Mouse (Mus musculus) olfactory bulb, adult 2 months (tissue): ENCODE data around the gene Rab6b. TPM values are rescaled to one million over a fixed set of nuclear protein-coding genes. Genes with fewer than 3 reads are reported as not detected.
"Not testable (repeated sequence)": the region's sequence is repeated elsewhere in the genome, so short reads cannot be mapped to it uniquely, and the experiment has no call there.

Experiments
- H3K27ac ChIP-seq: fragments of 200-500 bp; 2 replicates; pipeline ENCODE4 v1.5.1; 2012; ENCODE audit warnings: low read depth, low read length; ENCODE audit not compliant: insufficient read depth
- H3K4me1 ChIP-seq: fragments of 200-500 bp; 2 replicates; pipeline ENCODE4 v1.6.1; 2012; ENCODE audit warnings: low read length; ENCODE audit not compliant: control insufficient read depth, insufficient read depth
- H3K4me3 ChIP-seq: fragments of 200-500 bp; 2 replicates; pipeline ENCODE4 v1.5.1; 2012; ENCODE audit warnings: mild to moderate bottlenecking, low read depth, low read length, moderate library complexity; ENCODE audit not compliant: insufficient read depth
- CTCF ChIP-seq: fragments of 200-500 bp; IDR thresholded peaks from 2 replicates; pipeline ENCODE4 v1.5.1; 2012; ENCODE audit warnings: low read depth, mild to moderate bottlenecking, low read length, moderate library complexity; ENCODE audit not compliant: insufficient read depth
- POLR2A ChIP-seq: fragments of 200-500 bp; IDR thresholded peaks from 2 replicates; pipeline ENCODE4 v1.6.1; 2012; ENCODE audit warnings: mild to moderate bottlenecking, low read depth, low read length, moderate library complexity; ENCODE audit not compliant: insufficient read depth
- WGBS: fragments of 180-500 bp; shearing (Covaris S2); methylation state at CpG from one replicate; pipeline ENCODE4 v1.1.7; 2018; 5-methylcytosine and 5-hydroxymethylcytosine counted together
- polyA plus RNA-seq: library from polyadenylated mRNA; stranded (reverse); fragments of >200 nt; gene quantifications from 2 replicates; pipeline ENCODE4 v1.2.4, GENCODE M21; 2012; ENCODE audit warnings: low replicate concordance; ENCODE audit not compliant: missing spikeins, insufficient read depth, insufficient read length

Gene Rab6b
- polyA plus RNA-seq, 1 experiment = 448 TPM

DNA sequence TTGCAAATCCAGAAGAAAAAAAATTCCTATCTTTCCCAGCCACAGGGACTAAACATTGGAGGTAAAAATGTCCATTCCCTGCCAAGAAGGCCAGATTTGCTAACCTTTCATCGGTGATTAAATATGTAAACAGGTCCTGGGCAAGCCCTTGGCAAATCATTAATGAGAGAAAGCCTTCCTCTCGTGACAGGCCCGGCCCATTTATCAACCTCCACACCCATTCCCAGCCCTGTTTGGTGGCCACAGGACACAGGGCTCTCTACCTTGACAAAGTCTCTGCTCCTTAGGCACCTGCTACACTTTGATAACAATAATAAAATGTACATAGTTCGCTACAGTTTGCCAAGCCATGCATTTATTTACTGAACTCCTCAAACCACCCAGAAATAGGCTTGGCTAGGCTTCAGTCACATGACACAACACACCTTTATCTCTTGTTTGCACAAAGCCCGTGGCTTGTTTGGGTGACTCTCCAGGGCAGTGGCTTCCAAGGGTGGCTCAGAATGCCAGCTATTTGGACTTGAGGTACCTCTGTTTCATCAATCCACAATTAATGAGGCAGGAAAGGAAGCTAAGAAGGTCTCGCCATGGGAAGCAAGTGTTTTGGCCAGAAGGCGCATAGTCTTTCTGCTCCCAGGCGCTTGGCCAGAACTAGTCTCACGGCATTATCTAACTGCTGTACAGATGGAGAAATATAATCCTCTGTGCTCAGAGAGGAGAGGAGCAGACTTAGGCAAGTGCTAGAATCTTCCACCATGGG, 21.3 kb upstream of the Rab6b start:
- 78% methylated on average over 9 of the region's 9 CpGs for WGBS
- H3K27ac ChIP-seq = no peak overlapping the region
- H3K4me1 ChIP-seq = no peaks in the 10 kb centered on the region
- H3K4me3 ChIP-seq = no peak overlapping the region
- TF ChIP-seq POLR2A (no peak), CTCF (no peak)

DNA sequence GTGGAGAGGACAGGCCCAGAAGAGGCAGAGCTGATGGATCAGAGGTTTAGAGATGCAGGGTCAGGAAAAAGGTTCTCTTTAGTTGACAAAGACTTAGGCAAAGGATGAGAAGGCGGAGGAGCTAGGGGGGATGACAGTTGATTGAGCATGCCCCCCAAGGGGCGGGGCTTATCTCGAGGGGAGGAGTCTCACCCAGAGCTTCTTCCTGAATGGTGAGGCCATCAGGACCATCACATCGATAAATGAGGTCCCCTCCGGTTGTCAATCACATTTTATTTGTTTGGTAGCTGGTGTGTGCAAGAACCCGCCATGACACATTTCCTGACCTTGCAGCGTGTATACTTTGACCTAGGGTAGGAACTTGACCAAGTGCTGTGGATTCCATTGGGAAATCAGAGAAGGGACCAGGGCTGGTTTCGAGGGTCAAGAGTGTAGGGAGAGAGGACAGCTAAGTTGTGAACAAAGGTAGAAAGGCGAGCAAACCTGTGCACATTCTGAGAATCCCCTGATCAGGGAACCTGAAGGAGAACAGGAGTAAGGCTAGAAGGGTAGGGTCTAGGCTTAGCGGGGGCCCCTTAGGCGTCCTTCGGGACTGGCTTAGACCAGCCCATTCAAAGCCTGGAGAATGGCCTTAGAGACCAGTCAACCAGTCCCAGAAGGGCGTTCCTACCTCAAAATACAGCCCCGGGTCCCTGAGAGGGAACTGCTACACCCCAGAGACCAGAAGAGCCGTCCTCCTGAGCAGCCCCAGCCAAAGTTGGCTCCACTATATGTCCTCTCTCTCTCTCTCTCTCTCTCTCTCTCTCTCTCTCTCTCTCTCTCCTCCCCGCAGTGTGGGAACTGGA, 20.3 kb upstream of the Rab6b start:
- TF ChIP-seq POLR2A = no peak
- no peak for TF ChIP-seq CTCF
- no peak overlapping the region for H3K27ac ChIP-seq
- no peaks in the 10 kb centered on the region for H3K4me1 ChIP-seq

DNA sequence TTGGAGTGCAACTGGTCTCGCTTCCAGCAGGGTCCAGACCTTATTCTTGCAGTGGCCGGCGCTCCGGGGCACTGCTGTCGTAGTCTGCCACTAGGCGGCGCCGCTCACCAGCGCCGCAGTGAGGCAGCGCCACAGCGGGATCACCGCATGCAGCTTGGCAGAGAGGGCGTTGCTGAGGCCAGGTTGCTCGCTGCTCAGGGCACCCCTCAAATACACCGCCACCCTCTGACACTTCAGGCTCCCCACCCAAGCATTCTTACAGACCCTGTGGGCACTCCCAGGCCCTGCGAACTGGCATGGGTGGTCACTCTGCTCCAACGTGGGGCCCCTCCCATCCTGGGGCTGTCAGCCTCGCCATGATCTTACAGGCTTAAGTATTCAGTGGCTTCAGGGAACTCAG, 19.3 kb upstream of the Rab6b start:
- TF ChIP-seq CTCF (peak; percentile 98), POLR2A (no peak)
- H3K4me1 ChIP-seq = peaks cover under 1% of the 10 kb centered on the region; the same call in 1 of the 2 replicates
- H3K4me3 ChIP-seq = peak overlapping the region; percentile 42
- WGBS = under 1% methylated on average over 19 of the region's 19 CpGs
- no peak overlapping the region for H3K27ac ChIP-seq

More for the DNA sequence above, 20.3 kb upstream of the Rab6b start:
- 86% methylated on average over 16 of the region's 16 CpGs for WGBS
- no peak overlapping the region for H3K4me3 ChIP-seq

DNA sequence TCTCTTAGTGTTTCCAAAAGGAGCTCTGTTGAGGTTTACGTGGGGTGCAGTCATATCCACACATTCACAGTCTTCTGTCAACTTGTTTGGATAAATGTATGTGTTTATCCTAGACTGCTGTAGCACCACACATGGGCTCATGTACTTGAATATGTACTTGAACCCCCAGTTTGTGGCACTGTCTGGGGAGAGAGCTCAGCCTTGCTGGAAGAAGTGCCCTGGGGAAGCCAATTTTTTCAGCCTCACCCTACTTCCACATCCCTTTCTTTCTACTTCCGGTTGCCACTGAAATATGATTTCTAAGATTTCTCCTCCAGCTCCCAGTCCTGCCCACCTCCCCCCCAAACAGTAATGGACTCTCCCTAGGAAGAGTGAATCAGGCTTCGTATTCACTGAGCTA, 17.9 kb upstream of the Rab6b start:
- no peak overlapping the region for H3K27ac ChIP-seq
- TF ChIP-seq CTCF (no peak), POLR2A (no peak)
- H3K4me1 ChIP-seq = peaks cover 4% of the 10 kb centered on the region; the same call in 1 of the 2 replicates
- H3K4me3 ChIP-seq = no peak overlapping the region
- WGBS = 69% methylated on average over 3 of the region's 3 CpGs

DNA sequence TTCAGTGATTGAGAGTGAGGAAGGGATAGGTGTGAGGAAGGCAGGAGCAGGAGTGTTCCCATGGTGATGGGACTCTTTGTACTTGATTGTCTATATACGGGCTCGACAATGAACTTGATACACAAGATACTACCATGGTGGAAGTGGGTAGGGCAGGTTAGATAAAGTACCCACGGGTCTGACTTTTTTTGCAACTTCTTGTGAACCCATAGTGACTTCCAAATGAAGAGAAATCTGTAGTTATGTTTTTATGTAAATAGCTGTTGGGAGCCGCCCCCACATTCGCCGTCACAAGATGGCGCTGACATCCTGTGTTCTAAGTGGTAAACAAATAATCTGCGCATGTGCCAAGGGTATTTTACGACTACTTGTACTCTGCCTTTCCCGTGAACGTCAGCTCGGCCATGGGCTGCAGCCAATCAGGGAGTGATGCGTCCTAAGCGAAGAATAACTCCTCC, 3.2 kb upstream of the Rab6b start:
- not testable (repeated sequence) for H3K4me3 ChIP-seq, H3K4me1 ChIP-seq
- 19% methylated on average over 11 of the region's 14 CpGs for WGBS
- H3K27ac ChIP-seq = peak overlapping the region; percentile 94

DNA sequence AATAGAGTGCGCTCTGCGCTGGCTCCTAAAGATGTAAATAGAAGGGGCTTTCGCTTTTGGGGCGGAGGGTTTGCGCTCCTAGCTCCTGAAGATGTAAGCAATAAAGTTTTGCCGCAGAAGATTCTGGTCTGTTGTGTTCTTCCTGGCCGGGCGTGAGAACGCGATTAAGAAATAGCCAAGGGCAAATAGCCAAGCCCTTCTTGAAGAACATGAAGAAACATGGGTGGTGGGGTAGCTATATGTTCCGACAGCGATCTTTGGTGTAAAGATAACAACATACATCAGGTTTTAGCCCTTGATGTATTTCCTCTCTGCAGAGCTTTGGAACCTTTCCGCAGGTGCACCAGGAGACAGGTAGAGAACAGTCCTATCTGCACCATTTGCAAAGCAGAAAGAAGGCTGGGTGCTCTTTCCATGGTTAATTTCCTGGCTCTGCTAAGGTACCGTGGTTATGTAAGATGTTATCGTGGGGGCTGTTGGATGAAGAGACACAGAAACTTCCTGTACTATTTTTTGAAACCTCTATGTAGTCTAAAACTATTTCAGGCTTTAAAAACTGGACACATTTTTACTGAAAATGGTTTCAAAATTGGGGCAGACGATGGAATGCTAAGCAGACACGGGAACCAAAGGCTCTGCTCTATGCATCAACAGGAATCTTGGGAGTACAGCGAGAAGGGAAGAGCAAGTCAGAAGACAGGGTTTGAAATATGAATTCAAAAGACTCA, 2.5 kb upstream of the Rab6b start:
- no peak for TF ChIP-seq POLR2A
- no peak for TF ChIP-seq CTCF
- Histone ChIP-seq H3K4me3 (peak overlapping the region; percentile 49), H3K4me1 (peaks cover 16% of the 10 kb centered on the region), H3K27ac (peak overlapping the region; percentile 93)
- WGBS = 16% methylated on average over 18 of the region's 18 CpGs

DNA sequence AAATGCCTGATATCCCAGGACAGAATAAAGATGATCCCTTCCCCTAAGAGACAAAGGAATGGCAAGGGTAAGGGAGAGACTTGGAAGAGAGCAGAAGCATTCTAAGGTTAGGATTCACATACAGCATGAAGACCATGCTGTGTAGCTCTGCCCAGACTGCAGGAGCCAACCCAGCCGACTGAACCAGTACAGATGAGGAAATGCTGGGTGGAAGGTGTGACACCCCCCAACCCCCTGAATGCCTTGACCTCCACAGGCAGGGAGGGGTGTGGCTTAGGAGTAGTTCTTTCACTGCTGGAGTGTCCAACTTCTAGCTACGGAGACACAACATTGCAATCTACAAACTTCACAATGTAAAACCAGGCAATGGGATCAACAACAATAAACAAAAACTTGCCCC, 1.7 kb upstream of the Rab6b start:
- no peak overlapping the region for H3K27ac ChIP-seq
- TF ChIP-seq POLR2A (no peak), CTCF (no peak)
- 53% methylated on average over 2 of the region's 2 CpGs for WGBS

DNA sequence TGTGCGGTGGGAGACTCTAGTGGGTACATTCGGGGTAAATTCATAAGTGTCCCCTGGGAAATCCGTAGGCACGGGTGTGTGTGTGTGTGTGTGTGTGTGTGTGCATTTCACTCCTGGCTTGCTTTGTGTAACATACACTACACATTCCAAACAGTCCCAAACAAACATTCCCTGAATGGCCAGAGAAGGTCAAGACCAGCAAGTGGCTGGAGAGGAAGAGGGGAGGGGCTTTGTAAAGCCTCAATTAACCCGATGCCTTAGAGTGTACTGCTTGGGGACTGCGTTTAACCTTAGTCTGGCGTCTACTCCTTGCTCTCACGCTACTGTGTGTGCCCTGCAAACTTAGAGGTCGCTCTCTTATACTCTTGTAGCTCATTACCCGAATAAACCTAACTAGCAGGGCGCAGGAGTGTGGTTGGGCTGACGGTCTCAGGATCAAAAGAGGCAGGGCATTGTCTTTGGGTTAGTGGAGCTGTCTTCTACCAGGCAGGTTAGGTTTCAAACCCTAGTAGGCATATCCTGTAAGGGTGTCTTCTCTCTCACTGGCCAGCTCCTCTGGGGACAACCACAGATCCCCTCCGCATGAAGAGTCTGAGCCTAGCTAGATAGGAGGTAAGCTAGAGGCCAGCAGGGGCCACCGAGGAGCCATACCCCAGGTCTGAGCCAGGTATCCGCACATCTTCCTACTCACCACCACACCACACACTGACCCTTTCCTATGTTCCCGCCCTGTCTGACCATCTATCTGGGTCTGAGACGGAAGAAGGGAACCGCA, 673 bp upstream of the Rab6b start:
- no peak for TF ChIP-seq CTCF
- no peak for TF ChIP-seq POLR2A
- peak overlapping the region; percentile 71 for H3K27ac ChIP-seq
- H3K4me1 ChIP-seq = peaks cover 28% of the 10 kb centered on the region
- peak overlapping the region; percentile 64 for H3K4me3 ChIP-seq
- WGBS = 16% methylated on average over 18 of the region's 18 CpGs

More for the DNA sequence above, 1.7 kb upstream of the Rab6b start:
- Histone ChIP-seq H3K4me3 (no peak overlapping the region), H3K4me1 (peaks cover 22% of the 10 kb centered on the region)
